Mouse (Mus musculus): ENCODE data around the gene Trim15. TPM values are rescaled to one million over a fixed set of nuclear protein-coding genes. Genes with fewer than 3 reads are reported as not detected.

Gene Trim15
- total RNA-seq, 1 experiment from 2014 or later: not detected

DNA sequence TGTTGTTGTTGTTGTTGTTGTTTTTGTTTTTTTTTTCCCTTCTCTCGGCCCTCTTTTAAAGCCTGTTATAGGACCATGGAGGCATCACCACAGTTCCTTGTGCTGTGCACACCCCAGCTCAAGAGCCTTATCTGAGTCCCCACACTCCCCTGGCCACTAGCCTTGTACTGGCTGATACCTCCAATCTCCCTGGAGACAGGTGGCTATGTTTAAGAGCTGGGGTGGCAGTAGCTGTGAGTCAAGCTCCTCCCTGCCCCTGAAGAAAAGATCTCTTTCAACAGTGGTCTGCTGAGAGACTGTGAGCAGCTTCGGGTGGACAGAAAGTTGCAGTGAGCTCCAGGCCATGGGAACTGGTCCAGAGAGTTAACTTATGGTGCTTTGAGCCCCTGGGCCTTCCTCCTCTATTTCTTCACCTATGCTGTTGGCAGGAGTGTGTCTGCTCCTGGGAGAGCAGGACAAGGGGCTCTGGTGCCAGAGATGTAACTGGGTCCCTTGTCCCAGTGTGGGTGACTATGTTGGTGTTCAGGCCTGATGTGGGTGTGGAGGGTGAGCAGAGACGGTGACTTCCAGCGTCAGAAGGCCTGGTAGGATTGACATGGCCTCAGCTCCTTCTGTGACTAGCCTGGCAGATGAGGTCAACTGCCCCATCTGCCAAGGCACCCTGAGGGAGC, 2.4 kb upstream of the Trim15 start, which contains the start of gene Trim10:
Gene Trim10, plus strand, starts transcription at position 291 of the 671 bp plus-strand sequence.
- no peak for DNase-seq

- no peak for DNase-seq
These were observed 1.8 kb upstream of the Trim15 start for GRCm38 (mm10) chr17:36868836-36869235.

- no peak for DNase-seq
These were observed 5.3 kb downstream of the Trim15 start for GRCm38 (mm10) chr17:36861680-36862079.

- DNase-seq: no peak
These were observed 8.8 kb downstream of the Trim15 start for GRCm38 (mm10) chr17:36858181-36858580.

- DNase-seq: peak; percentile 51
These were observed 10.8 kb downstream of the Trim15 start for GRCm38 (mm10) chr17:36856236-36856635.

- DNase-seq: no peak
These were observed 11.5 kb downstream of the Trim15 start for GRCm38 (mm10) chr17:36855484-36855883.

GRCm38 (mm10) chr17:36851627-36852026, 15.4 kb downstream of the Trim15 start:
- DNase-seq: no peak

DNA sequence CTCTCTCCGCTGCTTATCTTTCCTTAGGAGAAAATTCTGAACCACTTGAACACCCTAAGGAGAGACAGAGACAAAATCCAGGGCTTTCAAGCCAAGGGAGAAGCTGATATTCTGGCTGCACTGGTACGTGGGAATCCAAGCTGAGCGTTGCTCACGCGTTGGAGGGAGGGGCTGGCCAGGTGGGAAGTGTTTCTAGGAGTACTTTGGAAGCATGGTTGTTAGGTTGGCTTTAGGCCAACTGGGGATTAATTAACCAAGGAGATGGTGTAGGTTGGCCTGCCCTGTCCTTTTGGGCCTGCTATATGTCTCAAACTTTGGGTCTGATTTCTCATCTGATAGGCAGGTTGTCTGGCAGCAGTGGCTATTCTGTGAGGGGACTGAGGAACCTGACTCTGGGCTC, 15.8 kb downstream of the Trim15 start:
- no peak for DNase-seq

DNA sequence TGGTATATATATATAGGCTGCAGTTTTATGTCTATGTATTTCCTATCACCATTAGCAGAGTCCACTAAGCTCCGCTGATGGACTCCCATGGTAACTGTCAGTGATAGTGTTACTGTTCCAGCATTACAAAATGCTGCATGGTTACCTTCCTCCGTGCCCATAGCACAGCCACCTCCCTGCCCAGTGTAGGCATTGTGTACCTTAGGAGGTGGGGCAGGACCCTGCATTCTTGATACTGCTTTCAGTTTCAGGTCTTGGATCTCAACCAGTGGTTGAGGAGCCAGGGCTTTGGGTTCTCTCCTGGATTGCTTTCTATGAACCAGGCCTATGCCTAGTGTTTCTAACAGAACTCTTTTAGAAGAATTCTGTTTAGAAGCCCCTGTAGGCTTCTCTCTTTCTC, 17.0 kb downstream of the Trim15 start:
- no peak for DNase-seq

DNA sequence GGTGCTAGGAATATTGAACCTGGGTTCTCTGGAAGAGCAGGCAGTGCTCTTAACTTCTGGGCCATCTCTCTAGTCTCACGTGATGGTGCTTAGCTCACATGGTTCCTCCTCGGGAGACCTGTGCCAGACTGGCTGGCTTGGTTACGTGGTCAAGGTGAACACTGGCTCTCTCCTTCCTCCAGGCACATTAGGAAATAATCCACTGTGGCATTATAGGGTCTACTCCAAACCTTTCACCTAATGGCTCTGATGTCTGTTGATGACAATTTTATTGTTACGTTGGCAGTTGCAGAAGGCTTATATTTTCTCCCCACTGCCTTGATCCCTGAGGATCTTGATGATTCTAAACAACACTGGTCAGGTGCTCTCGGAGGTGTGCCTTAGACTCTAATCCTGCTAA, 18.1 kb downstream of the Trim15 start:
- DNase-seq: peak; percentile 31

GRCm38 (mm10) chr17:36844725-36845124, 22.3 kb downstream of the Trim15 start:
- peak; percentile 84 for DNase-seq

GRCm38 (mm10) chr17:36844286-36844719, 22.7 kb downstream of the Trim15 start:
- DNase-seq: peak; percentile 29

- DNase-seq: no peak
These were observed 23.3 kb downstream of the Trim15 start for GRCm38 (mm10) chr17:36843696-36844095.

GRCm38 (mm10) chr17:36840961-36841445, 26.0 kb downstream of the Trim15 start:
- DNase-seq: no peak

GRCm38 (mm10) chr17:36839931-36840330, 27.1 kb downstream of the Trim15 start:
- no peak for DNase-seq

GRCm38 (mm10) chr17:36839001-36839400, 28.0 kb downstream of the Trim15 start:
- DNase-seq: no peak

DNA sequence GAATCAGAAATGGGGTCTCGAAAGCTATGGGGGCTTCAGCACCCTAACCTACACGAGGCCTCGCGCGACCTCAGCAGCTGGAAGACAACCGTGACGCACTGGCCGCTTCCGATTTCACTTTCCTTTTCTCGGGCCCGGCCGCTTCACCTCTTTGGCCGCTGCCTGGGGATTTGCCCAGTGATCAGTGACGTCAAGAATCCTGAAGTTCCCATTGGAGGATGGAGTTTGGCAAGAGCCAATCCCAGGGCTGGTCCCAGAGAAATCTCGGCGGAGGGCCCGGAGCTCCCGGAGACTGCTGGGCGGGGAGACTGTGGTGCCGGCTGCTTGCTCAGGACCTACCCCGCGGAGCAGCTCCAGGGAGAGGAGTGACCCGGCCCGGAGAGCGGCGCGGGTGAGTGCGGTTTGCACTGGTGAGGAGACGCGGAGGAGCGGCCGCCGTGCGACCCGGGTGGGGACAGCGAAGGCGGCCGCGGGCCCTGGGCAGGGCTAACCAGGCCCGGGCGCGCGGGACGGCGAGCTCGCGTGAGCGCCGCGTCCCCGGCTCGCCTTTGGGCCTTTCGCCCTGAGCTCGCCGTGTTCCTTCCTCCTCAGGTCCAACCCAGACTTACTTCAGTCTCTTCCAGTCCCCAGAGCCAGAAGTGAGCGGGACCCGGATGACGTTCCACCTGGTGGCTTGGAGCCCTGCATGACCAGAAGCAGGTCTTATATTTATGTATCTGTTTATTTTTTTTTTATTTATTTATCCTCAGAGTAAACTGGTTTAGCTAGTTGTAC, 29.9 kb downstream of the Trim15 start, which contains the start of gene Trim26:
Gene Trim26, plus strand, starts transcription at position 261 of the 774 bp plus-strand sequence.
- DNase-seq: peak; percentile 99

GRCm38 (mm10) chr17:36836427-36836812, 30.6 kb downstream of the Trim15 start:
- DNase-seq: peak; percentile 13

DNA sequence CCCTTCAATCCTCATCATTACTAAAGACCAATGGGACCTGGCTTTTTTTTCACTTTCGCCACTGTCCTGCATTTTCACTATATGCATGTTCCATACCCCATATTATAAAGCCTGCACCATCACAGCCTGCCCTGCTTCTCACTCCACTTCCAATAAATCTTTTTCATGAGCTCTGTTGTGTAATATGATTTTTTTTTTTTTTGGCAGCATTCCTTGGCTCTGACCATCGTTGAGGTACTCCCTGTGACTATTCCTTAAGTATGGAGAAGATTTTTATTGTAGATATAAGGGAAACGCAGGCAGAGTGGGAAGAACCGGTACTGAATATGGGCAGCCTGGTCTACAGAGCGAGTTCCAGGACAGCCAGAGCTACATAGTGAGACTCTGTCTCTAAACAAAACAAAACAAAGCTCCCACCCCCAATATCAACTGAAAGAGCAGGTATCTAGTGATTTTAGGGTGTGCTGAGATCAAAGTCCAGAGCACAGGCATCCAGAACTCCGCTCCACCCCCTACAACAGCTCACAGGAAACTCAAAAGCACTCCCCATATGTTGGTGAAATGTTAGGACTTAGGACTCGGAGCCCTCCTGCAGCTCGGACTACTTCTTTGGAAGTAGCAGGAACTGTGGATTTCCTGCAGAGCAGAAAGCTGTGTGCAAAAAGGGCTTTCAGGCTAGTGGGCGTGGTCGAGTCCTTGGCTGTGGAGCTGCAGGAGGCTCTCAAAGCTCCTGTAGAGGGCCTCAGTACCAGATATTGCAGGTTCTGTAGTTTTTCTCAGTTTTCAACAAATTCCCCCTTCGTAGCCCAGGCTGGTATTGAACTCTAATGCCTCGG, 31.2 kb downstream of the Trim15 start:
- peak; percentile 79 for DNase-seq

GRCm38 (mm10) chr17:36832694-36833093, 34.3 kb downstream of the Trim15 start:
- DNase-seq: no peak

GRCm38 (mm10) chr17:36830470-36830869, 36.5 kb downstream of the Trim15 start:
- DNase-seq: no peak

- no peak for DNase-seq
These were observed 38.5 kb downstream of the Trim15 start for GRCm38 (mm10) chr17:36828488-36828887.
